Mouse (Mus musculus) MN1 (cell line): ENCODE data around the gene Bfar.
"Not testable (repeated sequence)": the region's sequence is repeated elsewhere in the genome, so short reads cannot be mapped to it uniquely, and the experiment has no call there.

Experiments used
- DNase-seq: peaks from one replicate; pipeline ENCODE4 v3.0.0-alpha.2; 2016; ENCODE audit warnings: low spot score

The Bfar gene

DNA sequence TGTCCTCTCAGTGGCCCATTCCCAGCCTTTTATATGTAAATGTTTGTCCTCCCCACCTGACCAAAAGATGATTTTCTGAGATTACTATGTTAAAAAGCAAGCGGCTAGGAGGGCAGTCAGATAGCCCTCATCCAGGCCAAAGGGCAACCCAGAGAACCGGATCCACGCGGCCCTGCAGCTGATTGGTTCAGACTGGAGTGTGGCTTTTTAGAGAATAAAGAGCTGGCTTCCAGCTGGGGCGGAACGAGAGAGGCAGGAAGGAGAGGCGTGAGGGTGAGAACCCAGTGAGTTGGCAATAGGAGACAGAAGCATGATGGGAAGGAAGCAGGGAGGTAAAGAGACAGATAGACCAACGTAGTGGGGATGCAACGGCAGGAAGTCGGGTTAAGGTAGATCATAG, 51.3 kb downstream of the Bfar start:
- no peak for DNase-seq

GRCm38 (mm10) chr16:13727811-13728335, 56.2 kb downstream of the Bfar start:
- no peak for DNase-seq

DNA sequence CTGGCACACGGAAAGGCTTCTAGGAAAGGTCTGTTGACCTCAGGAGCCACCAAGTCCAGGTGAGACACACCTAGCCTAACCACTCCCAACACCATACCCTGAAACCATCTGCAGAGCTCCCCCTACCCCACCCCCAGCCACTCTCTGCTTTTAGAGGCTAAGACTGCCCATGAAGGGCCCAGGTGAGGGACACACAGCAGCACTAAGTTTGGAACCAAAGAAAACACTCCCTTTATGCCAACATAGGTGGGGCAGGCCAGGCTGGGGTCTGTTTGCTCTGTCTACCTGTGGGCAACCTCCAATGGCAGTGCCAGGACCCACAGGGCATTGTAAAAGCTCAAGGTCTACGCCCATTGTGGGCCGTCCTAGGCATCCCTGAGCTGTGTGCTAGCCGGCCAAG, 57.8 kb downstream of the Bfar start:
- DNase-seq: no peak

DNA sequence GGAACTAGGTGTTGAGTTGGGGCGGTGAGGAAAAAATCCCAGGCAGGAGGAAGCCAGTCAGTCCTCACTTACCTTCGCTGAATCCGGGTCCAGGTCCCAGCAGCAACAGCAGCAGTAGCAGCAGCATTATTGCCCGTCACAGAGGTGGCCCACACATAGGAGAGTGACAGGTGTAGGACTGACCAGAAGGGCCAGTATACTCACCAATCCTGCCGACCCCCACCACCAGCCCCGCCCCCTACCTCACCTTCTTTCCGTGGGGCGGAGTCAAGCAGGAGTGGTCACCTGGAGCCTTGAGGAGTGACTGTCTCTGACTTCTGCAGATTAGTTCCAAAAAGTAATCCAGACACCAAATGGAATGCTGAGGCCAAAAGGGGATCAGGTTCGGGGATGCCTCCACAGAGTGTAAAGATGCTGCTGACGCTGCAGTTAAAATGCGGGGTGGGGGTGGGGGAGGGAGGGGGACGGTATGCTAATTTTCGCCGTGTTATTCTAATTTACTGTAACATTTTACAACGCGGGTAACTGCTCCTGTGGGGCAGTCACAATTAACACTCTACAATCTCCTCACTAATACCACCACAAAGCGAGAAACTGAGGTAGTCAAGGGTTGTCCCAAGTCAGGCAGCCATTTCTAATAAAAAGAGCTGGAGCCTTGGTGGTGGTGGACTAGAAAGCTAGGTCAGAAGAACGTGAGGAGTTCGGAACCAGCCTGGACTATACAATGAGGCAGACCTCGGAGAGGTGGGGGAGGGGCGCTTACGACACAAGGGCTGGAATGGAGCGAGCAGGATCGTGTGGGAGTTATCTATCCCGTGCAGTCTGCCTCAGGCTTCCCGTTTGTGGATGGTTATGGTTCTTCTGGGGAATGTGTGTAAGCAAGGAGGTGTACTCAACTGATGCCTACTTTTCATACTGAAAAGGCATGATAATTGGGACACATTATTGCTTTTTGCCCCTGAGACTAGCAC, 58.9 kb downstream of the Bfar start, which contains the start of gene Pla2g10:
Pla2g10 (minus strand) TSS at position 699 of the 971 bp plus-strand sequence.
- DNase-seq: no peak

DNA sequence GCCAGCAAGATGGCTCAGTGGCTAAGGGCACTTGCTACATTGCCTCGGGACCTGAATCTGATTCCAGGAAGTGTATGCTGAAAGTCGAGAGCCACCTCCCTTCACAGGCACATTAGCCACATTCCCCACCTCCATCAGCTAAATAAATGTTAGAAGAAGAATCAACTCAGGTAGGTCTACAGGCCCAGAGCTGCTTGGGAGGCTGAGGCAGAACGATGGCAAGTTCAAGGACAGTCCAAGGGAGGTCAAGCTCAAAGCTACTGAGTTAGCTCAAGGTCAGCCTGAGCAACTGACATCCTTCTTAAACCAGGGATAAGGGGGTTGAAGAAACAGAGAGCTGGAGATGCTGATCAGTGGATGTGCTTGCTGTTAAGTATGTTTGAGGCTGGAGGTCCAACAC, 61.1 kb downstream of the Bfar start:
- DNase-seq: no peak

- peak; percentile 75 for DNase-seq
These were observed 62.0 kb downstream of the Bfar start for GRCm38 (mm10) chr16:13733518-13734137.

- DNase-seq: no peak
These were observed 64.3 kb downstream of the Bfar start for GRCm38 (mm10) chr16:13735977-13736376.

DNA sequence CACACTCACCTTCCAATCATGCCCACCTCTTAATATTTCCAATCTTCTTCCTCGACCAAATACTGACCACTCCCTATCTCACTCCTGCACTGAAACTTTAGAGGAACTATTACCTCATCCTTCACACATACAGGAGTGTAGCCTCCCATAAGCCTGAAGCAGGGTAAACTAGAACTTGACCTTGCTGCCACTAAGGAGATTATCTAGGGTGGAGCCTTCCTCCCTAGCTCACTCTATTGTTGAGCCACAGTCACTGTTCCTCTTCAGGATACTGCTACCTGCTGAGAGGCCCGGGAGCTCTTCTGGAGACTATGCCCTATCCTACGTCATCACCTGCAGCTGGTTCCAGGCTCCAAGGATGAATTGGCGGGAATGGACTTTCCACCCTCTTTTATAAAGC, 67.4 kb downstream of the Bfar start:
- DNase-seq: not testable (repeated sequence)

- no peak for DNase-seq
These were observed 69.2 kb downstream of the Bfar start for GRCm38 (mm10) chr16:13740844-13741243.

- DNase-seq: no peak
These were observed 76.0 kb downstream of the Bfar start for GRCm38 (mm10) chr16:13747708-13748107.

- no peak for DNase-seq
These were observed 76.5 kb downstream of the Bfar start for GRCm38 (mm10) chr16:13748124-13748523.

DNA sequence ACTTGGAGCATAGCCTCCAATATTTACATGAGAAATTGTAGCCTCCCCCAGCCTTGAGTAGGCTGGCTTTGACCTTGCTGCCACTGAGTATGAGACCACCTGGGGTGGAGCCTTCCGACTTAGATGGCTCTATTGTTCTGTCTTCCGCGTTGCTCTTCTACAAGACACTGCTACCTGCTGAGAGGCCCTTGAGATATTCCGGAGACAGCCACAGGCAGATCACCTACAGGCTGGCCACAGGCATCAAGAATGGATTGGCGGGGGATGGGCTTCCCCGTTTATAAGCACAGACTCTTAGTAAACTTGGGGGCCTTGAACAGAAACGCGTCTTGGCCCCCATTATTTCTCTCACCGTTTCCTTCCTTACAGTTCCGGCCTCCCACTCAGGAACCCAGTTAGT, 77.2 kb downstream of the Bfar start:
- DNase-seq: not testable (repeated sequence)

DNA sequence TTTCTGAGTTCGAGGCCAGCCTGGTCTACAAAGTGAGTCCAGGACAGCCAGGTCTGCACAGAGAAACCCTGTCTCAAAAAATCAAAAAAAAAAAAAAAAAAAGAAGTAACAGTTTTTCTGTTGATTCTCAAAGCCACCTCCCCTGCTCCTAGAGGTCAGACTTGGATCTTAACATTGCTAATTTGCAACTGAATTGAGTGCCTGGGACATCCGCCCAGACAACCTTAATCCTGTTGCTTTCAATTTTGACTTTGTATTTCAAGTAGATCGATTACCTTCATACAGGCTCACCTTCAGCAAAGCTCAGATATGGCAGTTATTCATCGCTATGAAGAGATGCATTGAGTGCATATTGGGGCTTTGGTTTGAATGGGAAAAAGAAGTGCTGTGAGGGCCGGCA, 77.6 kb downstream of the Bfar start:
- DNase-seq: no peak

- DNase-seq: no peak
These were observed 78.3 kb downstream of the Bfar start for GRCm38 (mm10) chr16:13749981-13750380.

GRCm38 (mm10) chr16:13750626-13751025, 79.0 kb downstream of the Bfar start:
- DNase-seq: no peak
